Mouse (Mus musculus) spleen, postnatal 10 days (tissue): ENCODE data around the gene Fam169b.
A peak's percentile ranks its signal among the peaks of the same experiment; 100 is the strongest.

Source experiments
- DNase-seq, 2 experiments: peaks; one replicate each; pipeline ENCODE4 v3.0.0; 2021 to 2022; ENCODE audit warnings: low spot score in 2 of 2

Fam169b gene

GRCm38 (mm10) chr7:68318006-68318788 lies 44.6 kb downstream of the Fam169b start:
- DNase-seq: no peak

- no peak for DNase-seq
These were observed 45.3 kb downstream of the Fam169b start for GRCm38 (mm10) chr7:68318979-68319378.

DNA sequence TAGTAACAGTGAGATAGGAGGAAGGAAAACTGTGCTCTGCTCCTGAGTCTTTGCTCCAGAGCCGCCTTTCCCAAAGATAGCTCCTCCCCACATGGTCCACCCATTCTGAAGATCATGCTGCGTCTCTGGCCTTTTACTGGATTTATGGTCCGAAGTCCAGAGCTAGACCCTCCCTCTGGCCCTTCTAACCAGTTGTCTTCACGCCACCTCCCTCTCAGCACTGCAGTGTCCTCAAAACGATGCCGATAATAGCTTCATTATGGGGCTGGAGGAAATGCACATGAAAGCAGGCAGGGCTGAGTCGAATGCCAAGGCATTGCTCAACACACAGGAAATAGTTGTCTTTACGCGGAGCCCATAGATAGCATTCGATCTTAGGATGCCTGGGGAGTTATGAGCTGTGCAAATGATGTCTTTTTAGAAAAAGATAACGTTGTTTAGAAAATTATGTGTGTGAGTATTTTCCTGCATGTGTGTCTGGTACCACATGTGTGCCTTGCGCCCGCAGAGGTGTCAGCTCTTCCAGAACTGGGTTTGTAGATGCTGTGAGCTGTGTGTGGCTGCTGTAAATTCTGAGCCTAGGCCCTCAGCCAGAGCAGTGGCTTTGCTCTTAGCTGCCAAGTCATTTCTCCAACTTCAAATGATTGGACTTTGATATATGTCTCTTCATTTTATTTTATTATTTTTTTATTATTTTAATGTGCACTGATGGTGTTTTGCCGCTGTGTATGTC lies 46.6 kb downstream of the Fam169b start:
- DNase-seq: no peak

- DNase-seq: no peak
These were observed 49.4 kb downstream of the Fam169b start for GRCm38 (mm10) chr7:68323051-68323450.

- DNase-seq: no peak
These were observed 52.6 kb downstream of the Fam169b start for GRCm38 (mm10) chr7:68326190-68326722.

- DNase-seq: no peak
These were observed 55.4 kb downstream of the Fam169b start for GRCm38 (mm10) chr7:68329000-68329399.

GRCm38 (mm10) chr7:68332799-68333198 lies 59.2 kb downstream of the Fam169b start:
- DNase-seq: no peak

GRCm38 (mm10) chr7:68337080-68337781 lies 63.6 kb downstream of the Fam169b start:
- DNase-seq: no peak

DNA sequence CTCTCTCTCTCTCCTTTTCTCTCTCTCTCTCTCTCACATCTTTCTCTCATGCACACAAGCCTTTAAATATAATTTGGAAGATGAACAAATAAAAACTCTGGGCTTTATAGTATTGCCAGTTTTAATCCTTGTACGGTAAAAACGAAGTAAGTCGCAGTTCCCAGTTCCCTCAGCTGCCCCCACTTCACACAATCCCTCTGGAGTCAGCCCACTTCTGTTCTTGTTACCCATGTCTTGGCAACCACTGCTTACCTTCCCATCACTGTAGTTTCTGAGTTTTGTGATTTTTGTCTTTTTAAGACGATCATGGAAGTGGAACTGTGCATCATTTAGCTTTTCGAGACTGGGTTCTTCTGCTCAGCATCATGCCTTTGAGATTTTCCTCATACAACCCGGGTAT lies 65.0 kb downstream of the Fam169b start:
- no peak for DNase-seq

DNA sequence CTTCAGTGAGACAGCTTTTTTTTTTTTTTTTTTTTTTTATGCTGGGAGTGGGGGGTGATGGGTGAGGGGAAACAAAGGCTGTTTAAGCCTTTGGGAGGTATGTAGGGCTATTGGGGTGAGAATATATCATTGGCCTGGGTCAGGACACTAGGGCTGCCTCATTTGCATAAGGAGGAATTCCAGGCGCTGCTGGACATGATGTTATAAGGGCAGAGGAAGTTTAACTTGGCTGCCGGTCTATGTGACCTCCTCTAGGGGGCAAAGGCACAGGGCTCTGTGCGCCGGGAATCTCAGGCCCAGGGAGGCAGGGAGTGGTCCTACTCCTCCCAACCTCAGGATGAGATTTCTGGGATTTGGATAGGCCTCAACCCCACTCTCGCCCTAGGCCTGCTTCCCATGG lies 70.9 kb downstream of the Fam169b start:
- DNase-seq: no peak

GRCm38 (mm10) chr7:68345963-68346362 lies 72.3 kb downstream of the Fam169b start:
- no peak for DNase-seq

DNA sequence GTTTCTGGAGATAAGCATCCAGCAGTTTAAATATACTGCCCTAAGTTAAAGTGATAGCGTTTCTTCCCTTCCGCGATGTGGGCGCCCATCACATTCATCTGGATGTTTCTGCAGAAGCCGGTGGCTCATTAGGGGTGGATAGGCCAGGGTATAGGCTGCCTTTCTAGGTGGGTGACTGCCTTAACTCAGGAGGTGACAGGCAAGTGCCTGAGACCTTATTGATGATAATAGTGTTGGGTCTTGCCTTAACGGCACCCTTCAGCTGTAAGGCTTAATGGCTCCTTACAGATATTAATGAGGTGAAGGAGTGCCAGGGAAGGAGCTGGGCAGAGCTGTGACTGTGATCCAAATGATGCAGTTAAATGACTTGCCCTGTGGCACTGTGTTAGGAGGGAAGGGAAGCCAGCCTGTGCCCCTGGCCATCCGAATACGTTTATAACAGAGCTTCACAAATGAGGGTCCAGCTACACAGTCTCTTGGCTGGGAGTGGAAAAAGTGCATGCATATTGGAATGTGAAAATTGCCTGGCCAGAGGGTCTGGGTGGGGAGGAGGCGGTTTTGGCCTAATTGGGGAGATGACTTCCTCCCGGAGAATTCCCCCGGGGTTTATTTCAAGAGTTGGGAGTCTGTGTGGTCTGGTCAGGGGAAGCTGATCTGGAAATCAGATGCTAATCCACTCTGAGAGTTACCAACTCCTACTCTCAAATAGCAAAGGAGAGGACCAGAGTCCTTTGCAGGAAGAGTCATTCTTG lies 81.9 kb downstream of the Fam169b start:
- DNase-seq: no peak

DNA sequence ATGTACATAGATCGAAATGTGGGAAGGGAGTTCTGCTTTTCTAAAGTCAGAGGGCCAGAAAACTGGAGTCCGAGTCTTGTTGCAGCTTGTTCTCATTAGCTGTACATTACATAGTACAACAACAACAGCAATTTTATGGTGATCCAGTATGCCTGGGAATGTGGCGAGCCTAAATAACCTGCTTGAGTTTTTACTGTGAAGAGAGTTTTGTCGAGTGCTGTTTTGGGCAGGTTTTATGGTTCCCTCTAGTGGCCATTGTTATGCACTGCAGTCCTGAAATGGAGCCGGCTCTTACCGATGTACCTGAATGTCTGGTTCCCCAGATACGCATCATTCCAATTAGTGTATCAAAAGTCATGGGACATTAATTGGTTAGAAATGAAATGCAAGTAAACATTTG lies 83.8 kb downstream of the Fam169b start:
- DNase-seq: peak; percentile 12 to 43

- no peak for DNase-seq
These were observed 89.0 kb downstream of the Fam169b start for GRCm38 (mm10) chr7:68362609-68363008.

- DNase-seq: no peak
These were observed 92.1 kb downstream of the Fam169b start for GRCm38 (mm10) chr7:68365711-68366110.

DNA sequence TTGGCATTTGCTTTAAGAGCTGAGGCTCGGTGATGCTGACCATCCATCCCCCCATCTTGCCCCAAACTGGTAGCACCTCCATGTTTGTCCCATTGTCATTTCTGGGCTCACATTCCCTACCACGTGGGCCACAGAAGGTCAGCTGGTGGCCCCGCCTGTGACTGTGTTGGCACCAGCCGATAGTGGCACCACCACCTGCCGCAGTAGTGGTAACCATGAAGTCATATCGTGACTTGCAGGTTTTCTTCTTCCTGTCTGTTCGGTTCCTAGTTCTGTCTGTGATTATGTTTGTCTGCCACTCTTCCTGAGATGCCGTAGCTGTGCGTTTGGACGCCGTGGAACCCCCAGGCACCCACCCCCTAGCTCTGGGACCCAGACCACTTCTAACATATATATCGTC lies 95.3 kb downstream of the Fam169b start:
- no peak for DNase-seq

GRCm38 (mm10) chr7:68369694-68370093 lies 96.1 kb downstream of the Fam169b start:
- DNase-seq: peak; percentile 66 to 80

DNA sequence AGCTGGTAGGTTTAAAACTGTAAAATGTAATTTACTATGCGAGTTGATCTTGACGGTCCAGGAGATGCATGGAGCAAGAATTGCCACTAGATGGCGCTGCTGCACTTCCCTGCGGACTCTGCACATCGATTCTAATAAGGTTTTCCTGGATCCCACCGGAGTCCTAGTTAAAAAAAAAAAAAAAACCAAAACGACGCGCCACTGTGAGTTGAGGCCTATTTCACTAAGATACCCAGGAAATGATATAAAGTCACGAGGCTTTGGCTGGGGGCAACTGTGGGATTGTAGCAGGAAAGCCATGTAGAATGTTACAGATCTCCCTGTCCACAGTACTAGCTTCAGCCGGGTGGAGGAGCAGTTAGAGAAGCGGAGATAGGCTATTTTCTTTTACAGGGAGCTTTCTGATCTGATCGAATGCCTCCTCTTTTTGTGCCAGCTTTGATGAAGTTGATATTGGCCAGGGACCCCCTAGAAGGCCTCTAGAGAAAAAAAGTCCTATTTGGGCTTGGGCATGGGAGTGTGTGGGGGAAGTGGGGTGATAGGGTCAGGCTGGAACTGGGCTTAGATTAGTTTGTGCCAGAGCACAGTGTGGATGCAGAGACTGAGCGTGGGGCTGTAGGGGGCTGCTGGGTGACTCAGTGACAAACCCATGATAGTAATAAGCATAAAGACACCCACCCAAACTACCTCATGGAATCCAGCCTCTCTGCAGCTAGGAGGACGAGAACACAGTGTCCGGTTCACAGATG lies 100.6 kb downstream of the Fam169b start:
- peak; percentile 22 to 69 for DNase-seq

DNA sequence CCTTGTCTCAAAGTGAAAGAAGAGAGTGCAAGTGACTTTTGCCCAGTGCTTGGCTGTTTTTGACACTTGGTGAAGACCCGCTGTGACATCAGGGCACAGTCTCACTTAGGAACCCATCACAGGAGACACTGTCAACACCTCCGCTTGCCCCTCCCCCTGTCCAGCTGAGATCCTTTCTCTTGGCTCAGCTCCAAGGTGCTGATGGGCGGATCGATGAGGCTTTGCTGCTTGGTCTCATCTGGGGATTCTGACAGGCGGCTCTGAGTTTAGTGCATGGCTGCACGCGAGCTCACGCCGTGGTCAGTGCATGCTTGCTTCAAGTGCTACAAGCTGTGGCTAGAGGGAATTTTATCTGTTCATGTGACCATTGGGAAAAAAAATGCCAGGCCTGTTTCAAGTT lies 108.5 kb downstream of the Fam169b start:
- DNase-seq: no peak

DNA sequence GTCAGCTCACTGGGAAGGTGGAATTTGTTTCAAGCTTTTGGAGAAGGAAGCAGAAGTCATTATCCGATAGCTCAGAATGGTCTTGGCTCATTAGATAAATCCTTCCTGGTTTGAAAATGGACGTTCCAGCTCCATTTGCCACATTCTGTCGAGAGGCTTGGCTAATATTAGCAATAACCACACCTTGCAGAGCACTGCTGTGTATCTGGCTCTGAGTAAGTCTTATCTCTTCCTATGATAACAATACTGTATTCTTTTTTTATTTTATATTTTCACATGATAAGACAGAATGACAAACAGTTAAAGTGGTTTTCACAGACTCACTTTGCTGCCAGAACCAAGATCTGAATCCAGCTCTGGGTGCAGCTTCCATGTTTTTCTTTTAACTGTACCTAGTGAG lies 113.1 kb downstream of the Fam169b start:
- no peak for DNase-seq
